Mouse (Mus musculus) heart, adult 2 months (tissue): Measurements from ENCODE around the gene Gm37240.

Experiments used
- CTCF ChIP-seq: fragments of 200-600 bp; IDR thresholded peaks from 2 replicates; pipeline ENCODE4 v1.8.1; 2022; ENCODE audit warnings: antibody characterized with exemption, mild to moderate bottlenecking, moderate library complexity
- EP300 ChIP-seq: fragments of 200-500 bp; IDR thresholded peaks from 2 replicates; pipeline ENCODE4 v1.6.1; 2011; ENCODE audit warnings: low read depth, low read length, control low read depth; ENCODE audit not compliant: insufficient read depth
- POLR2A ChIP-seq: fragments of 200-500 bp; IDR thresholded peaks from 2 replicates; pipeline ENCODE4 v1.6.1; 2011; ENCODE audit warnings: mild to moderate bottlenecking, low read depth, low read length, control low read depth; ENCODE audit not compliant: insufficient read depth

GRCm38 (mm10) chr3:85022800-85023199, 864.5 kb downstream of the Gm37240 start:
- TF ChIP-seq CTCF (no peak), POLR2A (no peak), EP300 (no peak)
